Mouse (Mus musculus): ENCODE measurements around the gene Zfp821.

DNA sequence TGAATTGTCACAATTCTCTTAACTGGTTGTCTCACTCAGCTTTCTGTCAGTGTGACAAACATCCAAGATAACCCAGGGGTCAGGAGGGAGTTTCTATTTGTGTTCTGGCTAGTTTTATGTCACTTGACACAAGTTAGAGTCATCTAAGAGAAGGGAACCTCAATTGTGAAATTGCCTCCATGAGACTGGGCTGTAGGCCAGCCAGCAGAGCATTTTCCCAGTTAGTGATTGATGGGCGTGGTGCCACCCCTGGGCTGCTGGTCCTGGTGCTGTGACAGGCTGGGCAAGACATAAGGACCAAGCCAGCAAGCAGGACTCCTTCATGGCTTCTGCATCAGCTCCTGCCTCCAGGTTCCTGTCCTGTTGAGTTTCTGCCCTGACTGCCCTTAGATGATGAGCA is 54.9 kb downstream of the Zfp821 start:
- TF ChIP-seq CTCF (IDR thresholded peaks at IDR 0.05; ENCODE audit: low read depth, low read length) (no peak), POLR2A (IDR thresholded peaks at IDR 0.05; ENCODE audit: insufficient read depth, low read length) (no peak), EP300 (IDR thresholded peaks at IDR 0.05; ENCODE audit: insufficient read depth, low read depth, low read length) (no peak)

Measured in ES-Bruce4 (cell line).